Mouse (Mus musculus) liver, embryonic 14.5 days (tissue): Measurements from ENCODE around the gene Adam19. TPM values are rescaled to one million over a fixed set of nuclear protein-coding genes. Genes with fewer than 3 reads are reported as not detected.

Experiments
- ATAC-seq: fragments of 200-750 bp; cut with Nextera tagmentation; 2 replicates; pipeline ENCODE4 v1.8.0; 2017; ENCODE audit warnings: moderate number of reproducible peaks, mild to moderate bottlenecking, moderate library complexity; ENCODE audit not compliant: insufficient read depth
- DNase-seq, 3 experiments: peaks; one replicate each; pipeline ENCODE4 v3.0.0-alpha.2; 2012 to 2013; ENCODE audit warnings: low read depth in 3 of 3, low spot score in 3 of 3
- H3K27ac ChIP-seq: fragments of 300-500 bp; sonication (generic); 2 replicates; pipeline ENCODE4 v1.5.1; 2014; ENCODE audit warnings: moderate library complexity, mild to moderate bottlenecking, control low read depth, inconsistent platforms
- H3K27me3 ChIP-seq: fragments of 300-500 bp; sonication (generic); 2 replicates; pipeline ENCODE4 v1.6.1; 2014; ENCODE audit warnings: mild to moderate bottlenecking, low read length, moderate library complexity; ENCODE audit not compliant: control insufficient read depth, insufficient read depth
- H3K36me3 ChIP-seq: fragments of 300-500 bp; sonication (generic); replicated peaks from 2 replicates; pipeline ENCODE4 v1.6.1; 2014; ENCODE audit warnings: low read depth; ENCODE audit not compliant: control insufficient read depth, insufficient read depth
- H3K4me1 ChIP-seq, 2 experiments: fragments of 200-500 bp in 1 of 2; fragments of 300-500 bp in 1 of 2; sonication (generic) in 1 of 2; replicated peaks; 2 replicates each; pipeline ENCODE4 v1.6.1; 2012 to 2014; ENCODE audit warnings: antibody characterized with exemption in 1 of 2, inconsistent platforms in 1 of 2, low read length in 1 of 2; ENCODE audit not compliant: control insufficient read depth in 2 of 2, insufficient read depth in 2 of 2
- H3K4me2 ChIP-seq: fragments of 300-500 bp; sonication (generic); 2 replicates; pipeline ENCODE4 v1.6.1; 2014; ENCODE audit warnings: low read depth, mild to moderate bottlenecking, control low read depth, moderate library complexity
- H3K4me3 ChIP-seq, 2 experiments: fragments of 200-500 bp in 1 of 2; fragments of 300-500 bp in 1 of 2; sonication (generic) in 1 of 2; 2 replicates each; pipeline ENCODE4 v1.5.1; 2012 to 2014; ENCODE audit warnings: low read depth in 2 of 2, low read length in 2 of 2, mild to moderate bottlenecking in 2 of 2, control low read depth in 1 of 2, inconsistent platforms in 1 of 2, moderate library complexity in 1 of 2; ENCODE audit not compliant: insufficient read depth in 1 of 2
- H3K9ac ChIP-seq: fragments of 300-500 bp; sonication (generic); replicated peaks from 2 replicates; pipeline ENCODE4 v1.6.1; 2014; ENCODE audit warnings: mild to moderate bottlenecking, control low read depth, moderate library complexity
- H3K9me3 ChIP-seq: fragments of 300-500 bp; sonication (generic); 2 replicates; pipeline ENCODE4 v1.6.1; 2016; ENCODE audit warnings: low read length, mixed read lengths; ENCODE audit not compliant: control insufficient read depth
- CTCF ChIP-seq: IDR thresholded peaks from 2 replicates; pipeline ENCODE4 v1.5.1; 2016; ENCODE audit warnings: antibody characterized with exemption, low read depth, control low read depth
- EP300 ChIP-seq: IDR thresholded peaks from 2 replicates; pipeline ENCODE4 v1.6.1; 2016; ENCODE audit warnings: antibody characterized with exemption, low read depth
- WGBS: fragments of 180-500 bp; shearing (Covaris S2); extraction: QIAGEN DNeasy Blood & Tissue Kit; methylation state at CpG from one replicate; pipeline ENCODE4 v1.1.7; 2014; ENCODE audit not compliant: insufficient replicate concordance; 5-methylcytosine and 5-hydroxymethylcytosine counted together
- polyA plus RNA-seq, 2 experiments: library from polyadenylated mRNA; depleted of rRNA in 1 of 2; stranded (reverse) in 1 of 2; unstranded in 1 of 2; fragments of >200 nt; fragmentation: Nextera tagmentation in 1 of 2; extraction: Ambion mirVana in 1 of 2; gene quantifications; 2 replicates each; pipeline versions ENCODE4 v1.2.1 to v1.2.3; 2012 to 2014

Adam19 gene
- polyA plus RNA-seq (2012; rRNA removed), result 1.1 and 1.2 TPM in 2 replicates
- 0.60 and 0.69 TPM in 2 replicates for polyA plus RNA-seq (2014; fragmentation: Nextera tagmentation; extraction: Ambion mirVana)

DNA sequence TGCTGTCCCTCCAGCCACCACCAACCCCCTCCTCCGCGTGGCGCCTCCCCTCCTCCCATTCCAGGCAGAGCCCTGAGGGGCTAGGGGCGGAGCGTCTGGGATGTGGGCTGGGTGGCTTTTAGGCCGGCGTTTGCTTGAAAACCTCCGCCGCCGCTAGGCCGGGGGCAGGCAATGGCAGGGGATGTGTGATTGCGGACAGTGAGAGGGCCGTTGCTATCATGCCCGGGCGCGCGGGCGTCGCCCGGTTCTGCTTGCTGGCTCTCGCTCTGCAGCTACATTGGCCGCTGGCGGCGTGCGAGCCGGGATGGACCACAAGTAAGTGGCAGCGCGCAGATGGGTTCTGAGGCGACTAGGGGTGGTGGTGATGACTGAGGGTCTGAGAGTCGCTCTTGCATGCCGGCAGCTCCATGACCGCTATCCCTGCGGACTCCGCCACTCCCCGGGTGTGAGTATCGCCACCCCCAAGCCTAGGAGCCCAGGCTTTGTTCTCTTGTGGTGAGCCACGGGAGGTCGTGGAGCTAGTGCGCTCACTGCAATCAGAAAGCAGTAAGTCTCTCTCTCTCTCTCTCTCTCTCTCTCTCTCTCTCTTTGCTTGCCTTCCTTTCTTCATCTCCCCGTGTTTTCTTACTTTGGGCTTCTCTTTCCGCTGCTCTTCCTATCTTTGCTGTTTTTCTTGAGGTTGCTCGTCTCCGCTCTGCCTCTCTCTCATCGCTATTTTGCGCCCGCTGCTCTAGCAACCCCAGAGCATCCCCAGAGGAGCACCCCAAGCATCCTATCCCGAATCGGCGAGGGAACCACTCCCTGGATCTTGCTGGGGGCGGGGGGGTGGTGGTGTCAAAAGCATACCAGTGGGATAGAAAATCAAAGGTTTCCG is at the start of gene Adam19:
Gene Adam19 (plus strand): TSS at position 97 of the 874 bp plus-strand sequence.
- H3K27ac ChIP-seq, result no peak within 1 kb of the TSS
- peak; percentile 13; the same call in 1 of the 2 replicates for ATAC-seq
- 2% methylated on average over 51 of the region's 51 CpGs for WGBS

DNA sequence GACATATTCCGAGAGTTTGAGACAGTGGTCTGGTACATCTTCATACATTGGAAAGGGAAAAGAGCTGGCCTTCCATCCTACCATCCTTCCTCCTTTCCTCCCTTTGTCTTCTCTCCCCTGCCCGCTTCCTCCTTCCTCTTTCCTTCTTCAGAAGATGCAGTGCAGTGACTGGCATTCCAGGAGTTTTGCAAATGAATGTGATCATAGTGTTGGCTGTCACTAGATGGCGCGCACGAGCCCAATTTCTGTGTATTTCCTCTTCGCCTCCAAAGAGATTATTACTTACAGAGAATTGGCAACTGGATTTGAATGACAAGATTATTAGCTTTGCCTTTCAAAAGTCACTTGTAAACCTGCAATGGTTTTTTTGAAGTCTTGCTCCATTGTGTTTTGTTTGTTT is 39.7 kb upstream of the Adam19 start:
- no peaks in the 10 kb centered on the region for H3K4me1 ChIP-seq
- H3K36me3 ChIP-seq, result no peaks in the 10 kb centered on the region
- no peak overlapping the region for H3K27ac ChIP-seq
- ATAC-seq (no peak), DNase-seq (peak in 2 of 3 experiments; percentile 11 to 14)
- peak; percentile 70 for TF ChIP-seq CTCF
- TF ChIP-seq EP300, result no peak
- no peak overlapping the region for H3K4me2 ChIP-seq
- no peaks in the 10 kb centered on the region for H3K9me3 ChIP-seq
- no peaks in the 10 kb centered on the region for H3K27me3 ChIP-seq
- no peak overlapping the region for H3K9ac ChIP-seq
- H3K4me3 ChIP-seq, result no peak overlapping the region
- WGBS, result 16% methylated on average over 6 of the region's 6 CpGs

More for the DNA sequence above, at the start of gene Adam19:
- H3K4me2 ChIP-seq, result peak within 1 kb of the TSS; percentile 47
- H3K9ac ChIP-seq, result no peak within 1 kb of the TSS
- H3K9me3 ChIP-seq, result no peaks in the 10 kb centered on the region
- TF ChIP-seq EP300 (no peak), CTCF (peak; percentile 8; the same call in 1 of the 2 replicates)
- peak within 1 kb of the TSS; percentile 21 to 39 for H3K4me3 ChIP-seq
- no peak for DNase-seq
- H3K4me1 ChIP-seq, result no peaks in the 10 kb centered on the region; a peak in 1 of 4 replicates
- H3K27me3 ChIP-seq, result peaks cover 45% of the 10 kb centered on the region
- no peaks in the 10 kb centered on the region for H3K36me3 ChIP-seq

DNA sequence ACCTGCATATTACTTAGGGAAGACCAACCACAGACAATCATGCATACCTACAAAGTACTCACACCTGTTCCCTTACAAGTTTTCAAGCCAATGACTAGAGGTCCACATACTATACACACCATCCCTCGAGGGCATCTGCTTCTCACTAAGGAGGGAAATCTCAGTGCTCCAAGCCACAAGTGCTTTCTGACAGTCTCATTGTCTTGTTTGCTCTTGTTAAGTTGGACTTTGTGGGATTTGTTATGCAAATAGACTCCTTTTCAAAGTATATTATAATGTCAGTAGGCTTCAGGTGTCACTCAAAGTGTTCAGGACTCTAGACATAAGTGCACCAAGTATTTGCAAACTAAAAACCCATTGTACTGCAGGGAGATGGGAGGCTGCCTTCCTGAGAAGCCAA is 35.5 kb upstream of the Adam19 start:
- H3K4me2 ChIP-seq, result no peak overlapping the region
- no peak for TF ChIP-seq CTCF
- no peak for TF ChIP-seq EP300
- H3K27ac ChIP-seq, result no peak overlapping the region
- no peaks in the 10 kb centered on the region for H3K4me1 ChIP-seq
- H3K9ac ChIP-seq, result no peak overlapping the region
- no peaks in the 10 kb centered on the region for H3K9me3 ChIP-seq
- H3K4me3 ChIP-seq, result no peak overlapping the region
- ATAC-seq, result no peak
- H3K36me3 ChIP-seq, result no peaks in the 10 kb centered on the region
- H3K27me3 ChIP-seq, result no peaks in the 10 kb centered on the region
- 45% methylated on average over 1 of the region's 1 CpGs for WGBS
- DNase-seq, result no peak

DNA sequence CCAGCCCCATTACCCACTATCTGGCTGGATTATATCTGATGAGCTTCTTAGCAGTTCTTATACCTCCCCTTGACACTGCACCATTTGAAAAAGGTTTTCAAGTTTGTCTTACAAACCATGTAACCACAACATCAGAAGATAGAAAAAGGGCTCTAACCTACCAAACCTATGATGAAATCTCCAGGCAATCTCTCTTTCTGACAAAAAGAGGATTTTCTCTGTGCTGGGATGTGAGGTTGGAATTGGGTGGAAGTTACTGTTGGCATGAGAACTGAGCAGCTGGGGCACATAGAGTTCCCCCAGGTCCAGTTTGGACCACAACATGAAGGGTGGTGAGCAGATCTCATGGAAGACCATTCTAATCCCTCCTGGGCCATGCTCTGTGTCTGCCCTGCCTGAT is 33.9 kb upstream of the Adam19 start:
- Histone ChIP-seq H3K27me3 (no peaks in the 10 kb centered on the region), H3K4me3 (no peak overlapping the region), H3K27ac (no peak overlapping the region), H3K9ac (no peak overlapping the region), H3K4me2 (no peak overlapping the region), H3K36me3 (no peaks in the 10 kb centered on the region), H3K4me1 (no peaks in the 10 kb centered on the region), H3K9me3 (no peaks in the 10 kb centered on the region)
- DNase-seq (no peak), ATAC-seq (no peak)
- no peak for TF ChIP-seq CTCF
- TF ChIP-seq EP300, result no peak

DNA sequence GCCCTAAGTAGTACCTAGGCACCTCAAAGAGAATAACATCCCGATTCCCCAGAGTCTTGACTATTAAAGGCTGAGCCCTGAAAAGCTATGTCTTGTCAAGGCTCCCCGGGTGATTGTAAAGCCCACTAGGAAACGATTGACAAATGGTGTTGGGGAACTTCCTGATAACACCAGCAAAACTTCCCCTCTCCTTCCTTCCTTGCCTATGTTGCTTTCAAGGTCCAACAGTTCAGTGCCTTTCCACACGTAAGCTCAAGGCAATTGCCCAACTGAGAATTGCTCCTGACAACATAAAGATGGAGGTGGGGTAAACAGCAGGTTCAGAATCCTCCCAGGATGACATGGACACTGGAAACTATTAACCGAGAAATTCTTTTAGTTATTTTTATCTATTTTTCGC is 32.8 kb upstream of the Adam19 start:
- Histone ChIP-seq H3K4me2 (no peak overlapping the region), H3K36me3 (no peaks in the 10 kb centered on the region), H3K9me3 (no peaks in the 10 kb centered on the region)

More for the DNA sequence above, 32.8 kb upstream of the Adam19 start:
- Histone ChIP-seq H3K4me3 (no peak overlapping the region), H3K4me1 (no peaks in the 10 kb centered on the region), H3K27me3 (no peaks in the 10 kb centered on the region), H3K27ac (no peak overlapping the region), H3K9ac (no peak overlapping the region)
- DNase-seq (no peak), ATAC-seq (no peak)
- TF ChIP-seq EP300 (no peak), CTCF (no peak)
- WGBS, result 36% methylated on average over 6 of the region's 6 CpGs
